Mouse (Mus musculus) small intestine, adult 2 months (tissue): ENCODE results near the gene Mprip.

ENCODE experiments used
- CTCF ChIP-seq: fragments of 200-500 bp; IDR thresholded peaks from 2 replicates; pipeline ENCODE4 v1.5.1; 2012; ENCODE audit warnings: low read depth, mild to moderate bottlenecking, control low read depth, inconsistent platforms, low read length, moderate library complexity, mixed read lengths; ENCODE audit not compliant: insufficient replicate concordance, insufficient read length; ENCODE audit errors: extremely low read depth
- POLR2A ChIP-seq: fragments of 200-500 bp; IDR thresholded peaks from 2 replicates; pipeline ENCODE4 v1.6.1; 2012; ENCODE audit warnings: low read depth, mild to moderate bottlenecking, control low read depth, inconsistent platforms, low read length, moderate library complexity

DNA sequence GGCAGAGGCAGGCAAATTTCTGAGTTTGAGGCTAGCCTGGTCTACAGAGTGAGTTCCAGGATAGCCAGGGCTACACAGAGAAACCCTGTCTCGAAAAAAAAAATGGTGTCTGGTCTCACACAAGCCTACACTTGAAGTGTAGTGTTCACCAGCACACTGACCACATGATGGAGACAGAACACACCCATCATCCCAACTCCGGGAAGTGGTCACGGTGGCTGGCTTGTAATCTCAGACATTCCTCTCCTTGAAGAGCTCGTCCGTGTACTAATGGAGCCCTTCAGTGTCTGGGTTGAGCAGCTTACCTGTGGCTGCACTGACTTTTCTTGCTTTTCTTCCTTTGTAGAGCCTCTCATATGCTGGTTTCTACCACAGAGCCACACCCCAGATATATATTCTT lies 19.9 kb upstream of the Mprip start:
- no peak for TF ChIP-seq CTCF
- no peak for TF ChIP-seq POLR2A
